Mouse (Mus musculus) testis, adult 2 months (tissue): ENCODE data around the gene Steap4. TPM values are rescaled to one million over a fixed set of nuclear protein-coding genes. Genes with fewer than 3 reads are reported as not detected.
A peak's percentile ranks its signal among the peaks of the same experiment; 100 is the strongest.

Experiments
- H3K27ac ChIP-seq: fragments of 200-500 bp; 2 replicates; pipeline ENCODE4 v1.5.1; 2012; ENCODE audit warnings: low read depth, low read length; ENCODE audit not compliant: control insufficient read depth, insufficient read depth
- H3K27me3 ChIP-seq: fragments of 200-500 bp; 2 replicates; pipeline ENCODE4 v1.6.1; 2012; ENCODE audit warnings: mild to moderate bottlenecking, low read length, moderate library complexity; ENCODE audit not compliant: control insufficient read depth, insufficient read depth
- H3K36me3 ChIP-seq: fragments of 200-500 bp; 2 replicates; pipeline ENCODE4 v1.6.1; 2012; ENCODE audit warnings: mild to moderate bottlenecking, low read length; ENCODE audit not compliant: control insufficient read depth, insufficient read depth
- H3K4me1 ChIP-seq: fragments of 200-500 bp; 2 replicates; pipeline ENCODE4 v1.6.1; 2012; ENCODE audit warnings: low read length; ENCODE audit not compliant: control insufficient read depth, insufficient read depth
- H3K4me3 ChIP-seq: fragments of 200-500 bp; 2 replicates; pipeline ENCODE4 v1.5.1; 2012; ENCODE audit warnings: low read depth, mild to moderate bottlenecking, low read length, moderate library complexity, mixed read lengths; ENCODE audit not compliant: control insufficient read depth
- CTCF ChIP-seq: fragments of 200-500 bp; IDR thresholded peaks from 2 replicates; pipeline ENCODE4 v1.5.1; 2012; ENCODE audit warnings: low read depth, mild to moderate bottlenecking, inconsistent platforms, low read length, moderate library complexity; ENCODE audit not compliant: control insufficient read depth, insufficient read depth, insufficient replicate concordance
- POLR2A ChIP-seq: fragments of 200-500 bp; IDR thresholded peaks from 2 replicates; pipeline ENCODE4 v1.6.1; 2012; ENCODE audit warnings: low read depth, mild to moderate bottlenecking, inconsistent platforms, low read length, moderate library complexity; ENCODE audit not compliant: control insufficient read depth
- polyA plus RNA-seq: library from polyadenylated mRNA; depleted of rRNA; stranded (reverse); fragments of >200 nt; gene quantifications from 2 replicates; pipeline ENCODE4 v1.2.3, GENCODE M21; 2012; rRNA removed

Gene Steap4
- polyA plus RNA-seq, result 1.6 and 2.0 TPM in 2 replicates

- H3K27ac ChIP-seq, result no peak within 1 kb of the TSS
- H3K27me3 ChIP-seq, result no peaks in the 10 kb centered on the region
- TF ChIP-seq POLR2A, result no peak
- no peak for TF ChIP-seq CTCF
- H3K4me1 ChIP-seq, result peaks cover 3% of the 10 kb centered on the region
- H3K36me3 ChIP-seq, result no peaks in the 10 kb centered on the region
- no peak within 1 kb of the TSS; the same call in 1 of the 2 replicates for H3K4me3 ChIP-seq
Observed at GRCm38 (mm10) chr5:7960176-7960575, at the start of gene Steap4. Steap4 (plus strand) TSS chr5:7960457.

DNA sequence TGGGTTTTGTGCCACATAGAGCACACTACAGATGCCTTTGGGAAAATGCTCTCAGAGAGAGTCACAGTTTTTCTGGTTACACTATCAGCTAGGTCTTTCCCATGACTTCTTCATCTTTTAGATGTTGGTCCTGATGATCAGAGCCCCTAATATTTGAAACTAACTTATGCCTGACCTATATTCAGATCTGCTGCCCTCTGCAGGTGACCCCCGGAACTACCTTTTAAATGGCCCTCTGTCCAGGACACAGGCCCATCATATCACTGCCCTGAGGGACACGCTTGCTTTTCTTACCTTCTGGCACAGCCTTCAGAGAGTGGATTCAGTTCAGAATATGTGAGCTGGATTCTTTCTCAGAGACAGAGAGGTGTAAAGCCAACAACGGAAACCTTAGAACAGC, 48.3 kb upstream of the Steap4 start:
- TF ChIP-seq CTCF (peak; percentile 42; the same call in 1 of the 2 replicates), POLR2A (no peak)
- Histone ChIP-seq H3K27me3 (no peaks in the 10 kb centered on the region), H3K27ac (no peak overlapping the region), H3K4me3 (no peak overlapping the region), H3K4me1 (no peaks in the 10 kb centered on the region), H3K36me3 (no peaks in the 10 kb centered on the region)

DNA sequence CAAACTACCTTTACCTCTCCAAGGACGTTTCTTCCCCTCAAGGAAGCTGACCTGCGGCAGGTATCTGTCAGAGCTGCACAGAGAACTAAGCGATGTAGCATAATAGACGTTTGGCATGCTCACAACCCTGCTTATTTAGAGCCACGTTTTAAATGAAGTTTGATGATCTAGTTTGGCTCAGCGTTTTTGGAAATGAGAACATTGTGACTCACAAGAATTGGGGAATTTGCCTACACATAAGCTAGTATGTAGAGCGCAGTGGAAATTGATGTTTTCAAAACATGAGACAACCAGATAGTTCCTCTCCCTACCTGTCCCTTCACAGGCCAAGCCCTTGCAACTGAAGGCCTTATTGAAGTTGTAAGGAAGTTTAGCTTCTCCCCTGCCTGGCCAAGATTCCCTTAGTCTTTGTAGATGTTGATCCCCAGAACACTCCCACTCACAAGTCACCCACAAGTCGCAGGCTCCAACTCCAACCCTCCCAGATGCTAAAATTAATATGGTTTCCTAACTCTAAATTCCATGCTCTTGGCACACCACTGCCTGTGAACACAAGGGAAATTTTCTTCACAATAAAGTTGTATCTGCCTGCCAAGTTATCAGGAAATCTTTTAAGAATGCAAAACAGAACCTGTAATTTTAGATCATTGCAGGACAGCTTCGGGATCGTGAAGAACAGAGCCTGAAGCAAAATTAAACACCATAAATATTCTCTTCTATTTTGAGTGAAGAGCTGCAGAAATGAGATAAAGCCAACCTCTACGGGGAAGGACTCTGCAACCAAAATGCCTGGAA, 42.6 kb upstream of the Steap4 start:
- no peak for TF ChIP-seq POLR2A
- no peak for TF ChIP-seq CTCF
- H3K36me3 ChIP-seq, result no peaks in the 10 kb centered on the region
- no peaks in the 10 kb centered on the region for H3K27me3 ChIP-seq
- no peak overlapping the region for H3K27ac ChIP-seq
- H3K4me1 ChIP-seq, result no peaks in the 10 kb centered on the region; the same call in 1 of the 2 replicates
- no peak overlapping the region for H3K4me3 ChIP-seq

DNA sequence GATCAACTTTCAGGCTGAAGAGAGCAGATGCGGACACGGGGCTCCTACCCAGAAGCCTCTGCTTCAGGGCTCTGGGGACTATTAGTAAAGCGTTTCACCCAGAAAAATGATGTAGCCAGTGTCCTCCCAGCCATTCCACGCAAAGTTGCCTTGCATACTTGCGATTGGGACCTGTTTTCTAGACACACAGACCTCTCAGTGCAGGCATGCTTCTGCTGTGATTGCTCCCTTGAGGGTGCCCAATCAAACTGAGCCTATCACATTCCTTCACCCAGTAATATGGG, 42.0 kb upstream of the Steap4 start:
- no peak overlapping the region for H3K27ac ChIP-seq
- no peaks in the 10 kb centered on the region for H3K27me3 ChIP-seq
- H3K36me3 ChIP-seq, result no peaks in the 10 kb centered on the region
- H3K4me3 ChIP-seq, result no peak overlapping the region
- no peaks in the 10 kb centered on the region; the same call in 1 of the 2 replicates for H3K4me1 ChIP-seq
- no peak for TF ChIP-seq POLR2A
- no peak for TF ChIP-seq CTCF

DNA sequence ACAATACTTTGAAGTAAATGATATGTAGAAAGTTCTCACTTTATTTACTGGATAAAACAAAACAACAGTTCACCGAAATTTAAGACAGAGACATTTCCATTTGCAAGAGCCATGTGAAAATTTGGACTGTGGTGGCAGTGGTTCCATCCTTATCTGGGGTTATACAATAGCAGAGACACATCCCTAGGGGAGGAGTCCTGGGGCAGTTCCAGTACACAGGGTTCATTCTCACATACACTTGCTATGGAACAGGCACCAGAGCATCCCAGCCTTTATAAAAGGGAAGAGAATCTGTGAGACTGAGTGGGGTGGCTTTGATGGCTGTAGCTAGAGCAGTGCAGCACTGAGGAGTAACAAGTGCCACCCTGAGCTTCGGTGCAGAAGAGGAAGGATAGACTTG, 40.6 kb upstream of the Steap4 start:
- Histone ChIP-seq H3K4me3 (no peak overlapping the region), H3K36me3 (no peaks in the 10 kb centered on the region), H3K27ac (no peak overlapping the region), H3K27me3 (no peaks in the 10 kb centered on the region), H3K4me1 (no peaks in the 10 kb centered on the region; the same call in 1 of the 2 replicates)
- TF ChIP-seq POLR2A (no peak), CTCF (no peak)

GRCm38 (mm10) chr5:7922751-7923150, 37.5 kb upstream of the Steap4 start:
- no peak overlapping the region for H3K27ac ChIP-seq
- no peak overlapping the region for H3K4me3 ChIP-seq
- TF ChIP-seq POLR2A (no peak), CTCF (no peak)
- no peaks in the 10 kb centered on the region; the same call in 1 of the 2 replicates for H3K4me1 ChIP-seq
- H3K27me3 ChIP-seq, result no peaks in the 10 kb centered on the region
- no peaks in the 10 kb centered on the region for H3K36me3 ChIP-seq

- H3K36me3 ChIP-seq, result no peaks in the 10 kb centered on the region
- no peak overlapping the region for H3K4me3 ChIP-seq
- H3K4me1 ChIP-seq, result no peaks in the 10 kb centered on the region; the same call in 1 of the 2 replicates
- TF ChIP-seq CTCF, result no peak
- H3K27me3 ChIP-seq, result no peaks in the 10 kb centered on the region
- H3K27ac ChIP-seq, result no peak overlapping the region
Observed at GRCm38 (mm10) chr5:7923666-7924065, 36.6 kb upstream of the Steap4 start.
